Mouse (Mus musculus) heart, embryonic 13.5 days (tissue): ENCODE data around the gene Tbc1d22a. TPM values are rescaled to one million over a fixed set of nuclear protein-coding genes. Genes with fewer than 3 reads are reported as not detected.

ENCODE experiments used
- ATAC-seq: fragments of 200-750 bp; cut with Nextera tagmentation; 2 replicates; pipeline ENCODE4 v1.8.0; 2017; ENCODE audit warnings: moderate TSS enrichment; ENCODE audit not compliant: insufficient number of reproducible peaks, low FRiP score, low TSS enrichment; ENCODE audit errors: extremely low read depth
- H3K27ac ChIP-seq: fragments of 300-500 bp; sonication (generic); replicated peaks from 2 replicates; pipeline ENCODE4 v1.5.1; 2015; ENCODE audit warnings: moderate library complexity, mild to moderate bottlenecking, inconsistent platforms
- H3K27me3 ChIP-seq: fragments of 300-500 bp; sonication (generic); replicated peaks from 2 replicates; pipeline ENCODE4 v1.6.1; 2015; ENCODE audit warnings: mild to moderate bottlenecking, inconsistent platforms
- H3K36me3 ChIP-seq: fragments of 300-500 bp; sonication (generic); 2 replicates; pipeline ENCODE4 v1.6.1; 2015; ENCODE audit warnings: mild to moderate bottlenecking, inconsistent platforms
- H3K4me1 ChIP-seq: fragments of 300-500 bp; sonication (generic); 2 replicates; pipeline ENCODE4 v1.6.1; 2015; ENCODE audit warnings: inconsistent platforms
- H3K4me2 ChIP-seq: fragments of 300-500 bp; sonication (generic); 2 replicates; pipeline ENCODE4 v1.6.1; 2015; ENCODE audit warnings: inconsistent platforms, mild to moderate bottlenecking, moderate library complexity
- H3K4me3 ChIP-seq: fragments of 300-500 bp; sonication (generic); 2 replicates; pipeline ENCODE4 v1.5.1; 2015; ENCODE audit warnings: moderate library complexity, mild to moderate bottlenecking, inconsistent platforms
- H3K9ac ChIP-seq: fragments of 300-500 bp; sonication (generic); 2 replicates; pipeline ENCODE4 v1.6.1; 2015; ENCODE audit warnings: inconsistent platforms, mild to moderate bottlenecking, moderate library complexity
- H3K9me3 ChIP-seq: fragments of 300-500 bp; sonication (generic); 2 replicates; pipeline ENCODE4 v1.6.1; 2016; ENCODE audit warnings: inconsistent platforms
- WGBS: fragments of 180-500 bp; shearing (Covaris S2); methylation state at CpG from one replicate; pipeline ENCODE4 v1.1.7; 2015; ENCODE audit warnings: mixed read lengths; 5-methylcytosine and 5-hydroxymethylcytosine counted together
- polyA plus RNA-seq: library from polyadenylated mRNA; unstranded; fragments of >200 nt; fragmentation: Nextera tagmentation; extraction: Ambion mirVana; gene quantifications from 2 replicates; pipeline ENCODE4 v1.2.1, GENCODE M21; 2015

The Tbc1d22a gene
- polyA plus RNA-seq, 1 experiment from 2014 or later = 9.1 TPM

DNA sequence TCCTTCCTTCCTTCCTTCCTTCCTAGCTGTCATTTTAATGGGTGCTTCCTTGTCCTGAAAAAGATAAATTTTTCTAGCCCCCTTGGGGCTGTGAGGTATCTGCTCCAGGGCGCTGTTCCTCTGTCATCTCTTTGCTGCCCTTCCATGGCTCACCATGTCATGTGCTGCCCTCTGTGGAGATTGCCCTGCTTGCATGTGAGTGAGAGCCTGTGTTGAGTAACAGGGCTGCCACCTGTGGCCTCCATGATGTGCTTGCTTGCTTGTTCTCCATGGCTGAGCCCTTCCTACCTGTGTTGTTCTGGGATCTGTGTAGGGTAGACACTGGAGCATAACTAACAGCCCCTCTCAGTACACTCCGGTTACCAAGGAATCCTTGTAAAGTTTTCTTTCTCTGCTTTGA is 12.7 kb downstream of the Tbc1d22a start:
- H3K9ac ChIP-seq = no peak overlapping the region
- no peak overlapping the region for H3K4me2 ChIP-seq
- no peak overlapping the region for H3K27ac ChIP-seq
- H3K9me3 ChIP-seq = peaks cover 5% of the 10 kb centered on the region
- peaks cover 4% of the 10 kb centered on the region; the same call in 1 of the 2 replicates for H3K36me3 ChIP-seq
- WGBS = 75% methylated on average over 2 of the region's 2 CpGs
- H3K4me1 ChIP-seq = peaks cover 7% of the 10 kb centered on the region
- no peaks in the 10 kb centered on the region for H3K27me3 ChIP-seq
- H3K4me3 ChIP-seq = no peak overlapping the region
- ATAC-seq = no peak

DNA sequence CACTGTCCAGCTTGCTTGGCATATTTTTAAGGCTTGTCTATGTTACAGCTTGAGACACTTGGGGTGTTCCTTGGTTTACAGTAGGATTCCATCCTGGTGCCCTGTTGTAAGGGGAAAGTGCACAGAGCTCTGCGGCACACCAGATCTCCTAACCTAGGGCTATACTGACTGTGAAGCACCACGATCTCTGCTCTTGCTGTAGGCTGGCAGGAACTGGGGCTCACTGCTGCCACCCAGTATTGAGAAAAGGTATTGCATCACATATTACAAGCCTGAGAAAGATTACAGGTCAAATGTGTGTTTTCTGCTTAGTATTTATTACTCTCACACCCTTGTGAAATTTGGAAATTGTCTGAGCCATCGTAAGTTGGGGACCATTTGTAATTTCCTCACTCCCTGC is 13.9 kb downstream of the Tbc1d22a start:
- no peaks in the 10 kb centered on the region for H3K27me3 ChIP-seq
- H3K4me2 ChIP-seq = no peak overlapping the region
- no peak overlapping the region for H3K9ac ChIP-seq
- ATAC-seq = no peak
- H3K36me3 ChIP-seq = peaks cover 4% of the 10 kb centered on the region; the same call in 1 of the 2 replicates
- H3K9me3 ChIP-seq = peaks cover 5% of the 10 kb centered on the region
- no peak overlapping the region for H3K4me3 ChIP-seq
- peaks cover 10% of the 10 kb centered on the region for H3K4me1 ChIP-seq
- H3K27ac ChIP-seq = no peak overlapping the region
- WGBS = 33% methylated on average over 3 of the region's 3 CpGs

DNA sequence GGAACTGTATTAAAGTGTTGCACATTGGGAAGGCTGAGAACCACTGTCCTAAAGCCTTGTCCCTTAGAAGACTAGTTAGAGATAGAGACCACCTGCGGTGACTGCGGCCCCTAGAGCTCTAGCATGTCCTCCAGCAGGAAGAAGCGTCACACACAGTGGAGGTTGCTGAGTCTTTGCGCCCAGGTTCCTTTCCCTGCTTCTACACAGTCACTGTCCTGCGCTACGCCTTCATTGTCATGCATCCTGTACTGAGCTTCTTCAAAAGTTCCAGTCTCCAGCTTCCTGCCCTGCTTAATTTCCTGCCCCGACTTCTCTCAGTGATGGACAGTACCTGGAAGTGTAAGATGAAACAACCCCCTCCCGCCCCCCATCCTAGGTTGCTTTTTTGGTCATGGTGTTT is 14.8 kb downstream of the Tbc1d22a start:
- whole genome bisulfite sequencing = 74% methylated on average over 8 of the region's 8 CpGs
- H3K27ac ChIP-seq = no peak overlapping the region

DNA sequence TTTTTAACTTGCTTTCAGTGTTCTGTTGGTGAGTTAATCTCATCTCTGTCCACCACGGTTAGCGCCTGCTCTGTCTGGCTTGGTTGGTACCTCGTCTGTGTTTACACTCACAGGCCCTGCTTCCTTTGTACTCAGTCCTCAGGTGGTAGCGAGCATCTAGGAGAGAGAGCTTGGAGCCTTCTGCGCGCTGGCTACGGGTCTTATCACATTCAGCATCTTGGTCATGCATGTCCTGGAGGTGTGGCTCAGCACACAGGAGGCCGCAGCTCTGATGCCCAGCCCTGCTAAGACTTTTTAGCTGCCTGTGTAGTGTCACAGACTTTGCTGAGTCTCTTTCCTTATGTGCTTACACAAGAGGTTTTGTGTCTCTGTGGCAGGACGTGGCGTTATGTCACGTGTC is 15.4 kb downstream of the Tbc1d22a start:
- Histone ChIP-seq H3K27me3 (no peaks in the 10 kb centered on the region), H3K4me3 (no peak overlapping the region), H3K36me3 (no peaks in the 10 kb centered on the region), H3K9me3 (no peaks in the 10 kb centered on the region), H3K9ac (no peak overlapping the region), H3K27ac (no peak overlapping the region), H3K4me2 (no peak overlapping the region), H3K4me1 (peaks cover 10% of the 10 kb centered on the region)
- no peak for ATAC-seq
- WGBS = 70% methylated on average over 11 of the region's 11 CpGs

More for the DNA sequence above, 14.8 kb downstream of the Tbc1d22a start:
- H3K36me3 ChIP-seq = no peaks in the 10 kb centered on the region
- no peak overlapping the region for H3K4me2 ChIP-seq
- no peak overlapping the region for H3K4me3 ChIP-seq
- H3K9ac ChIP-seq = no peak overlapping the region
- H3K9me3 ChIP-seq = no peaks in the 10 kb centered on the region
- no peaks in the 10 kb centered on the region for H3K27me3 ChIP-seq
- peaks cover 10% of the 10 kb centered on the region for H3K4me1 ChIP-seq
- ATAC-seq = no peak

DNA sequence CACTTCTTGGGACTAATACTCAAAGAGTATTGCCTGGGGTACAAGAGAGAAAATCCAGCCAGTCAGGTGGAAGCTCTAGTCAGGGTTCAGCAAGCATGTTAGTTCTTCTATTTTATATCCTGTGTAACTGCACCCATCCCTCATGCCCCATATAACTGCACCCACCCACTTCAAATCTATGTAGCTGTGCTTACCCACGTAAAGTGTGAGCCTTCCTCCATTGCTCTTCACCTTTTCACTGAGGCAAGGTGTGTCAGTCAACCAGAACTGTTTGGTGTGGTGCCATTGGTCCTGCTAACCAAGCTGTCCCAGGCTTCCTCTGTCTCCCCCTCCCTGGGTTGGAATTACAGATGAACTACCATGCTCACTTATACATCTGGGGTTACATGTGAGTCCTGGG is 16.9 kb downstream of the Tbc1d22a start:
- 93% methylated on average over 1 of the region's 1 CpGs for WGBS

DNA sequence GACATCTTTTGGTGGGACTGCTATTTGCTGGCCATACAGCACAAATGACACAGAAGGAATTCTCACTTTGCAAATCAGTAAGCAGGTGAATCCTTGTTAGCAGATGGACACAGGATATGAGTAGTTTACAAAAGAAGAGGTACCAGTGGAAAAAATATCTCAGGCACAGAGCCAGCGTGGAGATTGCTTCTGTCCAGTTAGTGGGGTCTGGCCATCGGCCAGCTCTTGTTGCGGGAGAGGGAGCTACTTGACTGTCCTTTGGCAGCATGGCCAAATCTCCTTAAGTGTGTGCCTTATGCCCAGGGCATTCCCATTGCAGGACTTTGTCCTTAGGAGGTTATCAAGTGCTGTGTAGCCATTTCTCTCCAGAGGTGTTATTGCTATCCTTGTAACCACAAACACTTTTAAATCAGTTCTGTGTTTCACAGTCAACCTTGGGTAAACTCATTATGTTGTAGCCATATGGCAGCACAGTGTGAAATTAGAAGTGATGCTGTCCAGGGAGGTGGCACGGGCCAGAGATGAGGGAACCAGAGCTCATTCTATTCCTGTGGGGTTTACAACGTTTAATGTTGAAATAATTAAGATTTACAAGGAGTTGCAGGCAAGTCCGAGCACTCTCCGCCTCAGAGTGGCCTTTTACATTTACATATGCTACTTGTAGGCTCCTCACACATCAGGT is 17.7 kb downstream of the Tbc1d22a start:
- Histone ChIP-seq H3K9me3 (no peaks in the 10 kb centered on the region), H3K27ac (no peak overlapping the region), H3K4me2 (no peak overlapping the region), H3K4me3 (no peak overlapping the region), H3K36me3 (peaks cover 12% of the 10 kb centered on the region; the same call in 1 of the 2 replicates), H3K4me1 (peaks cover 10% of the 10 kb centered on the region), H3K27me3 (no peaks in the 10 kb centered on the region), H3K9ac (no peak overlapping the region)
- no peak for ATAC-seq
- 44% methylated on average over 7 of the region's 7 CpGs for WGBS

More for the DNA sequence above, 16.9 kb downstream of the Tbc1d22a start:
- peaks cover 10% of the 10 kb centered on the region for H3K4me1 ChIP-seq
- no peaks in the 10 kb centered on the region for H3K27me3 ChIP-seq
- peaks cover 9% of the 10 kb centered on the region; the same call in 1 of the 2 replicates for H3K36me3 ChIP-seq
- H3K9ac ChIP-seq = no peak overlapping the region
- H3K4me3 ChIP-seq = no peak overlapping the region
- H3K4me2 ChIP-seq = no peak overlapping the region
- ATAC-seq = no peak
- no peaks in the 10 kb centered on the region for H3K9me3 ChIP-seq
- no peak overlapping the region for H3K27ac ChIP-seq

DNA sequence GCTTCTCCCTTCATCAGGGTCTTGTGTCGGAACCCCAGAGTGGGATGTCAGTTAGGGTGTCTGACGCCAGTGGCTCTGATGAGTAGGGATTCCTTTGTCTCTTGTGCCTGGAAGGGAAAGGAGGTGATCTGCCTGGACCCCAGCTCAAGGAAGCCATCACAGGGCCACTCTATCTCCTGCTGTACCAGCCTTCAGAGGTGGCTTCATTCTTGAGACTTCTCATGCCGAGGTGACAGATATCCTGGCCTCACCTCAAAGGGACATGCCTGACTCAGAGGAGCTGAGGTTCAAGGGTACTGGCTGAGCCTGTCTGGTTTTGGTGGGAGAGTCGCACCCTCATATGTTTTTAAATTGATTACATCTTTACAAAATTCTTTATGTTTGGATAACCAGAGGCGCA is 19.7 kb downstream of the Tbc1d22a start:
- H3K27me3 ChIP-seq = no peaks in the 10 kb centered on the region
- no peak for ATAC-seq
- H3K4me1 ChIP-seq = peaks cover 10% of the 10 kb centered on the region
- WGBS = 85% methylated on average over 5 of the region's 5 CpGs
- no peak overlapping the region for H3K27ac ChIP-seq
- H3K9me3 ChIP-seq = no peaks in the 10 kb centered on the region
- no peak overlapping the region for H3K9ac ChIP-seq
- no peak overlapping the region for H3K4me2 ChIP-seq
- H3K36me3 ChIP-seq = peaks cover 15% of the 10 kb centered on the region; the same call in 1 of the 2 replicates
- H3K4me3 ChIP-seq = no peak overlapping the region

DNA sequence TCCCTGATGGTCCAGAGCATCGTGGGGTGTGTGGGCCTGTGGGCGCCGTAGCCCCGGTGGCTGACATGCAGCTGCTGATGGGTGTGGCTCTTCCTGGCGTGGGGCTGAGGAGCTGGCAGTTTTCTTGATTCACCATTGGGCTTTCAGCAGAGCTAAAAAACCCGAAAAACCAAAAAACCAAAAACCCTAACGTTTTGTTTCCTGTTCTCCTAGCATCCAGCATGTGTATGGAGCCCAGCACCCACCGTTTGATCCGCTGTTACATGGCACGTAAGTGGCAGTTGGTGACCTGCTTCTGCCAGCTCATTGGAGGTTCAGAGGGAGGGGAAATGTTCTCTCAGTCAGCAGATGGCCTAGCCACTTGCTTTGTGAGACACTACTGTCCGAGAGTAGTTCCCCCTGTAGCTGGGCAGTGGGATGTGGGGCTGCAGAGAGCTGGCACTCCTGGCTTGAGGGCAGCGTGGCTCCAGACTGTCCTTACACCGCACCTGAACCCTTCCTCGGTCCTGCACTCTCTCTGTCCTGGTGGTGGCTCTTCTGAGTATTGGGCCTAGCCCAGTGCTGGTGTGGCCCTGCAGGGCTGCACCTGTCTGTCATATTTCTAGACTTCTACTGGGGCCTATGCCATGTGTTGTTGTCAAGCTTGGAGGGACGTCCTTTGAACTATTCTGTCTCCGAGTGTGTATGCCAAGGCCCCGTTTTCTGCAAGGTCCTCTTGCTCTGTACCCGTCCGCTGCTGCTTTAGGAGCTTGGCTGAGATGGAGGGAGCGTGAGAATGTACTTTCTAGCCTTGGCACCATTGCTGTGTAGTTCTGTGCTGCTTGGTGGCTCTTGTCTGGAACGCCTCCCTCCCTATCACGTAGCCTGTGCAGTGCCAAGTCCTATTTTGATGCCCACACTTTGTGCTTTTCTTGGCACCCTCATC is 20.5 kb downstream of the Tbc1d22a start:
- peaks cover 15% of the 10 kb centered on the region; the same call in 1 of the 2 replicates for H3K36me3 ChIP-seq
- no peak overlapping the region for H3K4me3 ChIP-seq
- no peak overlapping the region for H3K9ac ChIP-seq
- H3K27ac ChIP-seq = no peak overlapping the region
- H3K9me3 ChIP-seq = no peaks in the 10 kb centered on the region
- H3K4me2 ChIP-seq = no peak overlapping the region
- WGBS = 79% methylated on average over 22 of the region's 22 CpGs
- H3K4me1 ChIP-seq = peaks cover 10% of the 10 kb centered on the region
- H3K27me3 ChIP-seq = no peaks in the 10 kb centered on the region
- ATAC-seq = no peak

DNA sequence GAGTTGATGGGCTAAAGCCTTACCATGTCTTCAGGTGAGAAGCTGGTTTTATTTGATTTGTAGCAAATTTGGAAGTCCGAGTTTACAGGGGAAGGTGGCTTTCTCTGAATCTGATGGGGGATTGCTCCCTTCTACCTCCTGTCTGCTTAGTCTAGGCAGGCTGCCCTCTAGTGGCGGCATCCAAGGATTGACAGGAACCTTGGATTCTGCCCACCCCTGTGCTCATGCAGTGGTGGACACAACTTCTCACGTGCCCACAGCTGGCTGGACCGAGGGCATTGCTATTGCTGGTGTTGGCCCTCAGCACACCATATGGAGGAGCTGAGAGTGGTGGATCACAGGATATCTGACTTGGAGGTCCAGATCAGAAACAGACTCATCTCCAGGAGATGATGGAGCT is 22.0 kb downstream of the Tbc1d22a start:
- no peak overlapping the region for H3K4me3 ChIP-seq
- peaks cover 24% of the 10 kb centered on the region for H3K36me3 ChIP-seq
- H3K4me2 ChIP-seq = no peak overlapping the region
- H3K4me1 ChIP-seq = peaks cover 10% of the 10 kb centered on the region
- no peaks in the 10 kb centered on the region for H3K9me3 ChIP-seq
- ATAC-seq = no peak
- H3K9ac ChIP-seq = no peak overlapping the region
- H3K27ac ChIP-seq = no peak overlapping the region
- WGBS = 30% methylated on average over 4 of the region's 4 CpGs
- H3K27me3 ChIP-seq = no peaks in the 10 kb centered on the region

DNA sequence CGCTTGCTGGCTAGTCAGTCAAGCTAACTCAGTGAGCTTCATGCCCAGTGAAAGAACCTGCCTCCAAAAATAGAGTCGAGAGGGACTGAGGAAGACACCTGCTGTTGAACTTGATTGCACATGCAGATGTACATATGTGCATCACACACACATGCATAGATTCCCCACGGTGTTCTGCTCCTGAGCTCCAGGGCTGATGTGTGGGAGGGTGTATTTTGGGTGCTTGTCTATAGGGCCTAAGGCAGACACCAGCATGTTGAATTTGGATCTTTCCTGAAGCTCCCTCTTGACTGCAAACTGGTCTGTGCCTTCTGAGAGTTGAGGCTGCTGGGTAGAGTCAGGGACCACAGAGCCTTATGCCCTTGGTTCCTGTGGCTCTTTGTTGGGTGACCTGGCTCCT is 23.8 kb downstream of the Tbc1d22a start:
- no peak for ATAC-seq
- Histone ChIP-seq H3K27ac (no peak overlapping the region), H3K9me3 (no peaks in the 10 kb centered on the region), H3K4me3 (no peak overlapping the region), H3K27me3 (no peaks in the 10 kb centered on the region), H3K36me3 (peaks cover 27% of the 10 kb centered on the region), H3K4me2 (no peak overlapping the region), H3K9ac (no peak overlapping the region), H3K4me1 (no peaks in the 10 kb centered on the region)
- 86% methylated on average over 3 of the region's 3 CpGs for WGBS

DNA sequence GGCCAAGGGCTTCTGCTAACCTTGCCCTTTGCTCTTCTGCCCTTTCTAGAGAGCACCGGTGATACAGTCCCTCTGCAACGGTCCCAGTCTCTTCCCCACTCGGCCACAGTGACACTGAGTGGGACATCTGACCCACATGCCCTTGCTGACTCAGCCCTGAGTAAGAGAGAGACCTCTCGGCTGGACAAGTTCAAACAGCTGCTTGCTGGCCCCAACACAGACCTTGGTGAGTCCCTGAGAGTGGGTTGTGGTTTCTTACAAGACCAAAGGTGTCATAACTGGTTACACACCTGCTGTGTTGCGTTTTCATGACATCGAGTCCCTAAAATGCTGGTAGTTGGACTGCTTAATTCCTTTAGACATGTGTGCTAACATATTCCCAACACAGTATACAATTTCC is 24.8 kb downstream of the Tbc1d22a start:
- no peak overlapping the region for H3K4me3 ChIP-seq
- H3K9me3 ChIP-seq = no peaks in the 10 kb centered on the region
- no peak overlapping the region for H3K9ac ChIP-seq
- no peaks in the 10 kb centered on the region for H3K27me3 ChIP-seq
- no peak for ATAC-seq
- H3K4me2 ChIP-seq = no peak overlapping the region
- 88% methylated on average over 6 of the region's 6 CpGs for WGBS
- H3K27ac ChIP-seq = no peak overlapping the region
- no peaks in the 10 kb centered on the region for H3K4me1 ChIP-seq
- H3K36me3 ChIP-seq = peaks cover 27% of the 10 kb centered on the region
